Mouse (Mus musculus): Measurements from ENCODE around the gene Dctn1. TPM values are rescaled to one million over a fixed set of nuclear protein-coding genes. Genes with fewer than 3 reads are reported as not detected.
A peak's percentile ranks its signal among the peaks of the same experiment; 100 is the strongest.

Gene Dctn1
- polyA plus RNA-seq, 1 experiment, result 369 TPM

DNA sequence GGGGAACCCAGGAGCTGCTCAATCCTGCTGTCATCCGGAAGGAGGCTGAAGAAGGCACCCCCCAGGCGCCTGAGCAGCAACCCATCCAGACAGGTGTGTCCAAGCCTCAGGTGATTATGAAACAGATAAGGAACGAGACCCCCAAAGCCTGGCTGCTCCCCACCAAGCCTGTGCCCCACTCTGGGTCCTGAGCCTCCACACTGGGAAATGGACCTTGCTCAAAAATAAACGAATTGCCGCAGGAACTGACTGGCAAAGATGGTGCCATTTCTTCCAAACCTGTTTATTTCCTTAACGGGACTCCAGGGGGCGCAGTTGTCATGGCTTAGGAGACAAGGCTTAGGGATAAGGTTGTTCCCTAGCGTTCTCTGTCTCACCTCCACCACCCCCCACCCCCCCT lies 3.0 kb upstream of the Dctn1 start:
- peak in 1 of 2 experiments; percentile 80 for DNase-seq (ENCODE audit: extremely low spot score in 1 of 2, low spot score in 1 of 2)

- DNase-seq (ENCODE audit: extremely low spot score in 1 of 2, low spot score in 1 of 2), result no peak
These were observed 604 bp upstream of the Dctn1 start for GRCm38 (mm10) chr6:83165026-83165606.

DNA sequence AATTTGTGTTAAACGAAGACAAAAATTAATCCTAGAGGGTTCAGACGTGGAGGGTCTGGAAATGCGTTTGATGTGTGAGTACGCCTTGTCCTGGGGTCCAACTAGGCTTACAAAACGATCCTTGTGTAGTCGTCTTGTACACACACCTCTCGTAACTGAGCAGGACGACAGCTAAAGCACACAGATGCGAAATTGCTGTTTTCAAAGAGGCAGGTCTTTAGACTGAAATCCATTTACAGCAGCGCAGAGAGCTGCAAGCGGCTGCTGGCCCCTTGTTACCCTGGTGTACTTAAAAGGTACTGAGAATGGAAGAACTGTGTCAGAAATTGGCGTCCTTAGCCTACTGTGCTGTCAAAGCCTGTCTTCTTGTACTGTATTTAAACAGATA lies 517 bp downstream of the Dctn1 start:
- DNase-seq (ENCODE audit: extremely low spot score in 1 of 2, low spot score in 1 of 2), result no peak

DNA sequence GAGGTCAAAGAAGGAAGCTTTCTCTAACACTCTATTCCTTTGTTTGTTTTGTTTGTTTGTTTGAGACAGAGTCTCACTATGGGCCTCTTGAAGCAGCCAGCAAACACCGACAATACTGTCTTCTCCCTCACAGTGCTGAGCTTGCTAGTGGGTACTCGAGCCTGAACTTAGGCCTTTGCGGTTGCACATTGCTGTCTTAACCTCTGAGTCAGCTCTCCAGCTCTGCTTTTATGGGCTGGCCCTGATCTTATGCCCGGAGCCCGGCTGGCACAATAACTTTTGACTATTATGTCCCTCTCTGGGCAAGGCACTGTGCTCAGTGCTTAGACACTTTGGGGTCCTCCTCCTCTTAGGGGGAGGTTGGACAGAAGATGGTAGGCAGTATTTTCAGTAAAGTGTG lies 4.2 kb downstream of the Dctn1 start:
- no peak for DNase-seq (ENCODE audit: extremely low spot score in 1 of 2, low spot score in 1 of 2)

GRCm38 (mm10) chr6:83171063-83171462 lies 5.3 kb downstream of the Dctn1 start:
- DNase-seq (ENCODE audit: extremely low spot score in 1 of 2, low spot score in 1 of 2), result no peak

DNA sequence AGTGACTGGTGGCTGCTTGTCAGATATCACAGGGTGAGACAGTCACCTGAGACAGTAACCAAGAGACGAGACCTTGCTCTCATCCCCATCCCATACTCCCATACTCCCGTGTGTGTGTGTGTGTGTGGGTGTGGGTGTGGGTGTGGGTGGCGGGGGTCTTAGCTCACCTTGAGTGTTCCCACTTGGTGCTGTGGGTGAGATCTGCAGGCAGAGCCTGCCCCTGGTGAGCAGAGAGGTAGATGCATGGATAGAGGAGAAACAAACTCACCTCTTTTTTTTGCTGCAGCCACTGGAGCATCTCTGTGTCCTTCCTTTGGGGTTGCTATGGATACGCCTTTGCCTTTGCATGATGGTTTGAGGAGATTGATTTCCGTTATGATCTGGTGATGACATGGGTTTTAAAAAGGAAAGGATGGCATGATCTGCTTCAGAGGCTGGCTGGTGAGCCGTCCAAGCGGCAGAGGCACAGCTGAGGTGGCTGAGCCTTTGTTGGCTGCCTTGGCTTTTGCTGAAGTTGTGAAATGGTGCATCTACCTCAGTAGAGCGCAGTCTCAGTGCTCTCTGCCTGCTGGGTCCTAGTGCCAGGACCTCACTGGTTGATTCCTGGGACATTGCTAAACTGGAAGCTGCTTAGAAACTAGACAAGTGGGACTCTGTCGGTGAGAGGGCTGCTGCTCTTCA lies 6.7 kb downstream of the Dctn1 start:
- peak; percentile 72 to 82 for DNase-seq (ENCODE audit: extremely low spot score in 1 of 2, low spot score in 1 of 2)

DNA sequence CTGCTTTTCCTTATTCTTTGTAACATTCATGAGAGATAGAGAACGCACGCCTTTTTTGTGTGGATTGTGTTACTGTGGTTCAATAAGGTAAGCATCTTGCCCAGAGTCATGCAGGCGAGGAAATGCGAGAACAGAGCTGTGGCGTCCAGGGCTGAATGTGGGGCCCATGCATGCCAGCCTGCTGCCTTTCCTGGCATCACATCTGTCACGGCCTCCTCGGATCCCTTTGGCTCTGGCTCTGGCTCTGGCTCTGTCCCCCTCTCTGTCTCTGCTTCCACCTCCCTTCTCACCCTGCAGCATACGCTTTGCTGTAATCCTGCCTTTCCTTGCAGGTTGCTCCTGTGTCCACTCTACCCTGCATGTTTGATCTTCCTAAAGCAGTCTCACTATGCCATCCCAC lies 10.3 kb downstream of the Dctn1 start:
- no peak for DNase-seq (ENCODE audit: extremely low spot score in 1 of 2, low spot score in 1 of 2)

- peak; percentile 59 to 85 for DNase-seq (ENCODE audit: extremely low spot score in 1 of 2, low spot score in 1 of 2)
These were observed 13.8 kb downstream of the Dctn1 start for GRCm38 (mm10) chr6:83179390-83180117.

GRCm38 (mm10) chr6:83180605-83181004 lies 14.9 kb downstream of the Dctn1 start:
- no peak for DNase-seq (ENCODE audit: extremely low spot score in 1 of 2, low spot score in 1 of 2)

- no peak for DNase-seq (ENCODE audit: extremely low spot score in 1 of 2, low spot score in 1 of 2)
These were observed 19.2 kb downstream of the Dctn1 start for GRCm38 (mm10) chr6:83184858-83185435.

DNA sequence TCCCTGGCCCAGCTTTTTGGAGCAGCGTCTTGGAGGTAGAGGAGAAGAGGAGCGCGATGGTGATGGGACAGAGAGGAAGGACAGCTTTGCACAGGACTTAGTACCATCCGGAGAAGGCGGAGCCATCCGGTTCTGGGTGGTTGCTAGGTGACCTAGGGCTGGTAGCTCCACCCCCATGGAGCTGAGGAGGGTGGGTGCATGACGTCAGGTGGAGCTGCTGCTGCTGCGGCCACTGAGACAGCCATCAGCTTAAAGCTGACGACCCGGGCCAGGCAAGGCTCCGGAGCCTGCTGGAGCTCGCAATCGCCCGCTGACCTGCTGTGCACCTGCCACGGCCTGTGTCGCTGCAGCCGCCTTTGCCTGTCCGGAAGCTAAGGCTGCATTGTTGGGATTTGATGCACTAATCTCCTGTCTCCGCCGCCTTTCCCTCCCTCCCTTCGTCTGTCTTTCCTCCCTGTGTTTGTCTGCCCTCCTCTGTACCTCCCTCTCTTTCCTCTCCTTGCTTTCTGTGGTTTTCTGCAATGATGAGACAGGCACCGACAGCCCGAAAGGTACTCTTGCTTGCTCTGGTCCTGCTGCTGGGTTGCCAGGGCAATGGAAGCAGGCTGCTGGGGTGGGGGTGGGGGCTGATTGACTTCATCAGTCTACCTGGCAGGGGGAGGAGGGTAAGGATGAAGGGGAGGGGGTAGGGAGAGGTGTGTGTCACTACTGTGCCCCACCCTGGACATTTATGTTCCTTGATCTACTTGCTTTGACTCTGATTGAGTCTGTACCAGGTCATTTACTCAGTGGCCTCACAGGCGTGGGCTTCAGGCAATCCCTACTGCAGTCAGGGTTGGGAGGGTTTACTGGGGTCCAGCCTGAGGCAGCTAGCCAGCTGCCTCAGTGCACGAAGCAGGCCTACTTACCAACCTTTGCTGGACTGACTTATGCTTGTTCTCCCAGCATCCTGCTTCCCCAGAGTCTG lies 20.5 kb downstream of the Dctn1 start:
- peak; percentile 89 to 91 for DNase-seq (ENCODE audit: extremely low spot score in 1 of 2, low spot score in 1 of 2)

GRCm38 (mm10) chr6:83186946-83187345 lies 21.2 kb downstream of the Dctn1 start:
- DNase-seq (ENCODE audit: extremely low spot score in 1 of 2, low spot score in 1 of 2), result no peak

DNA sequence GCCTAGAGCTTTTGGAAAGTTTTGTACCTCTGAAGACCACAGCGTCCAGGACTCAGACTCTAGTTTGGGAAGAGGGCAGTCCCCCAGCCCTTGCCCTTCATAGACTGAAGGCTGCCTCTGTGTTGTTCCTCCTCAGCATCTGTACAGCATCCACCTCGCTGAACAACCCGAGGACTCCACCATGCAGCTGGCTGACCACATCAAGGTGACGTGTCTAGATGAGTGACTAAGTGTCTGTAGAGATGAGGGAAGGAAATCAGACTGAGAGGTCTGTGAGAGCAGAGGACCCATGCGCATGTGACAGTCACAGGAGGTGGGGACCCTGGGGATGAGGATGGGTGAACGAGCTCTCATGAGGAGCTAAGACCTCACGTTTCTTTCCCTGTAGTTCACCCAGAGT lies 27.9 kb downstream of the Dctn1 start:
- no peak for DNase-seq (ENCODE audit: extremely low spot score in 1 of 2, low spot score in 1 of 2)

DNA sequence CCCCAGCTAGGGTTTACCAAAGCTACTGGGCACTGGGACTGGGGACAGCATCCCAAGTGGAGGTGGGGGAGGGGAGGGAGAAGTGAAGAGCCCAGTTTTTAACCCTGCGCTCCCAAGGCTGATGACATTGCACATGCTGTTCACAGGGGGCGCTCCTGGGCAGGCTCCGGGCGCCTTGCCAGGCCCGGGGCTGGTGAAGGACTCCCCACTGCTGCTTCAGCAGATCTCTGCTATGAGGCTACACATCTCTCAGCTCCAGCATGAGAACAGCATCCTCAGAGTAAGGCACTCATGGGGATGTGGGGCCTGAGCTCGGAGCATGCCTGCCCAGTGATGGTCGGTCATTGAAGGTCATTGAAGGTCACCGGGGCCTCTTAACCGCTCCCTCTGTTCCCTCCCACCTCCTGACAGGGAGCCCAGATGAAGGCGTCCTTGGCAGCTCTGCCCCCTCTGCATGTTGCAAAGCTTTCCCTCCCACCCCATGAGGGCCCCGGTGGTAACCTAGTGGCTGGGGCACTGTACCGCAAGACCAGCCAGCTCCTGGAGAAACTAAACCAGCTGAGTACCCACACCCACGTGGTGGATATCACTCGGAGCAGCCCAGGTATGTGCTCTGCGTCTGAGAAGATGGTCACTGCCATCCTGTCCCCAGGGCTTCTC lies 31.8 kb downstream of the Dctn1 start:
- peak in 1 of 2 experiments; percentile 80 for DNase-seq (ENCODE audit: extremely low spot score in 1 of 2, low spot score in 1 of 2)

- DNase-seq (ENCODE audit: extremely low spot score in 1 of 2, low spot score in 1 of 2), result no peak
These were observed 37.6 kb downstream of the Dctn1 start for GRCm38 (mm10) chr6:83203320-83203719.

DNA sequence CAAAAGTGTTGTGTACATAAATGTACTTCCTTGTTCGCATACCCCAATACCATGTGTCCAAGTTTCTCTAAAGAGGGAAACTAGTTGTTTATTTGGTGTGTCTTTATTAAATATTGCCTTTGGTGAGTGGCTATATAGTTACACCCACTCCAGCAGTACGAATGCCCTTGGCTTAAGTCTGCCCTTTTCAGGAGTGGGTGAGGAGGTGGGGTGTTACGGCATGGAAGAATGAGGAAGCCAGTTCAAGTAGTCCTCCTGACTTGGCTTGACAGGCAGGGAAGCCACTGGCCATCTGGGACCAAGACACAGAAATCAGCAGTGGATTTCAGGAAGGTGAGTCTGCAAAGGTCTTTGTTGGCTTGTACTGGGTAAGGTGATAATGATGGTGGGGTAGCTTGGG lies 40.1 kb downstream of the Dctn1 start:
- no peak for DNase-seq (ENCODE audit: extremely low spot score in 1 of 2, low spot score in 1 of 2)

GRCm38 (mm10) chr6:83206321-83206720 lies 40.6 kb downstream of the Dctn1 start:
- no peak for DNase-seq (ENCODE audit: extremely low spot score in 1 of 2, low spot score in 1 of 2)

DNA sequence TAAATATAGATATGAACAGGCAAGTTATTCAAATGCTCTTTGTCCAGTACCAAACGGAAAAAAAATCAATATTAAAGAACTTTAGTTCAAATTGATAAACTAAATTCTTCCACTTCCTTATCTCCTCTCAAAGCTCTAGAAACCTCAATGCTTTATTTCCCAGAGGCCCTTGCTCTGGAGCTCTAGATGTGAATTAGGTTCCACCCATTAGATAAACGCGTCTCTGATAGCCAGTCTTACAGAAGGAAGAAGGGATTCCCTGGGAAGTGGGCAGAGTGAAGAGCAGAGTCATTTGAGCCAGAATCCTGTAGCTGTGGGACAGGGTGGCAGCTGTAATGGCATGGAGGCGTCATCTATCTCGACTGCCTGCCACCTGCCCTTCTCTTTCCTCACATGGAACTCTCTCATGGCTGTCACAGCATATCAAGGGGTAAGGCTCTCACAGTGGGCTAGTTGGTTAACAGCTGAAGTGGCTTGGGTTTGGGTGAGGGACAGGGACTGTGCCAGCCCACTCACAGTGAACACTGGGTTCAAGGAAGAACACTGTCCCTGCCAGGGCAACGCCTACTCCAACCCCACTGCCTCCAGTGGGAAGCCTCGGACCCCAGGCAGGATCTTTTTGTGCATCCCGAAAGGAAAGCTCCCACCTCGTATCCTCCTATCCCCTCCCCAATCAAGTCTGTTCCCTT lies 41.8 kb downstream of the Dctn1 start:
- DNase-seq (ENCODE audit: extremely low spot score in 1 of 2, low spot score in 1 of 2), result no peak

DNA sequence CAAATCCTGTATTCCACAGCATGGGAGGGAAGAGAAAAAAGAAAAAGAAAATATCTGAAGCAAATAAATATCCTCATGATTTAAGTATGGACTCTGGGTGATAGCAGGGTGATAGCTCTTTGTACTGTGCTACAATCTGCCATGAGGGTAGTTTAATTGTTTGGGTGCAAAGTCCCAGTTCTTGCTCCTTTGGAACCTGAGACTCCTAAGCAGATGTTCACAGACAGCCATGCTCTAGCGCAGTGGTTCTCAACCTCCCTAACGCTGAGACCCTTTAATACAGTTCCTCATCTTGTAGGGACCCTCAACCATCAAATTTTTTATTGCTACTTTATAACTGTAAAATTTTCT lies 42.3 kb downstream of the Dctn1 start:
- DNase-seq (ENCODE audit: extremely low spot score in 1 of 2, low spot score in 1 of 2), result no peak

Data from frontal cortex, adult 2 months (tissue).